Mouse (Mus musculus): ENCODE measurements around the gene Gclm. TPM values are rescaled to one million over a fixed set of nuclear protein-coding genes. Genes with fewer than 3 reads are reported as not detected.

Gene Gclm
- polyA plus RNA-seq (2015; fragmentation: Nextera tagmentation; extraction: Ambion mirVana): 148 and 155 TPM in 2 replicates

DNA sequence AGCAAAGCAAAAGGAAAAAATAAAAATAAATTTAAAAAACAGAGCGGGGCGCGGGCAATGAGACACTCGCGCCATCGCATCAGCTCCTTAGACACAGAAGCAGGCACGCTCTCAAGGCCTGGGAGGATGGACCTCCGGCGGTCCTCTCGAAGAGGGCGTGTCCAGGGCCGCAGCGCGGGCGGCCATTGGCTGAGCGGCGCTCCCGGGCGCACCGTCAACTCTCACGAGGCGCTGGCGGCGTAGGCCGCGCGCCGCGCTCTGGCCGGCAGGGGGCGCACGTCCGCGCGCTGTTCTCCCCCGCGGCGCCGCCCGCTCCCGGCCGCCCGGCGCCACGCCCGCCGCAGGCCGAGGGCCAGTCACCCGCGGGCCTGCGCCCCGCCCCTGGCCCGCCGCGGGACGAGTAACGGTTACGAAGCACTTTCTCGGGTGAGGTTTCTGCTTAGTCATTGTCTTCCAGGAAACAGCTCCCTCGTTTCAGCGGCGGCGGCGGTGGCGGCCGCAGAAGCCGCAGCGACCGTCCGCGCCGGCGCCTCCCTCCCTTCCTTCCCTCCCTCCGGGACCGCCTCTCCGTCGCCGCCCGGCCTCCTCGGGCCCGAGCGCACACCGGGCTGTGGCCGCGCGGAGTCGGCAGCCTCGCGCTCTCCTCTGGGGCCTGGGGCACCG, at the start of gene Gclm:
Gclm (plus strand) TSS at position 343 of the 663 bp plus-strand sequence.
- Histone ChIP-seq H3K9me3 (ENCODE audit: control insufficient read depth, low read length) (no peaks in the 10 kb centered on the region), H3K4me1 (replicated peaks; ENCODE audit: control insufficient read depth, insufficient read depth) (peaks cover 2% of the 10 kb centered on the region; the same call in 1 of the 2 replicates), H3K27ac (replicated peaks) (peak within 1 kb of the TSS; percentile 96), H3K27me3 (ENCODE audit: control insufficient read depth, insufficient read depth, low read length) (no peaks in the 10 kb centered on the region), H3K4me2 (replicated peaks; ENCODE audit: low read depth) (peak within 1 kb of the TSS; percentile 78), H3K4me3 (ENCODE audit: low read depth, low read length) (peak within 1 kb of the TSS; percentile 90), H3K9ac (ENCODE audit: low read length) (peak within 1 kb of the TSS; percentile 91), H3K36me3 (ENCODE audit: control insufficient read depth, insufficient read depth, low read length) (no peaks in the 10 kb centered on the region)
- peak; percentile 93 for DNase-seq (ENCODE audit: low spot score)
- TF ChIP-seq CTCF (IDR thresholded peaks at IDR 0.05; ENCODE audit: low read depth): peak; percentile 58
- no peak for TF ChIP-seq EP300 (optimal IDR thresholded peaks at IDR 0.05)
- ATAC-seq (ENCODE audit: low FRiP score, low TSS enrichment): peak; percentile 96
- WGBS: under 1% methylated on average over 57 of the region's 90 CpGs

DNA sequence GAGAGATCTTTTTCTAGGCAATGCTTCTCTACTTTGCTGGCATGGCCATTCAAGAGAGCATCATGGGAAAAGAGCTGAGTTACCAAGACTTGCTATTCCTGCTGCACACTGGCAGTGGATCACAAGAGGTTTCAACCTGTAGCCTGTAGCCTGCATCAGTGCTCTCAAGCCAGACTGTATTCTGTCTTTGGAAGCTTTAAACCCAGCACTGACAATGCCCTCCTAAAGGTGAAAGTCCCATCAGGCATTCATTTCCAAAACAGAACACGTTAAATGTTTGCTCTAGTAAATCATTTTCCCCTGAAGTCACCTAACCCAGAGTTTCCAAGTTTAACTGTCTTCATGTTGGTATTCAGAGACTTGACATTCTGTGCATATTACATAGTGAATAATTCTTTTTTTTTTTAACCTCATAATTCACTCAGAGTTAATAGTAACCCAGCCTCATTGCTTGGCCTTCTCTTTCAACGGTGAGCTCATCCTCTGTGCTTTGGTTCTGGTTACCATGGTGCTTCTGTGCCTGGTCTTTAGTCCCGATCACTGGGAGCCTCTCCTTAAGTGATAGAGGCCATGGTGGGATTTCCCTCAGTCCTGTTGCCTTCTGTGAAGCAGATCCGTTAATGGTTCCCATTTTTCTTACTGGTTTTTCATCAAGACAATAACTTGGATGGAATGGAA, 48.6 kb upstream of the Gclm start:
- no peak overlapping the region for H3K4me2 ChIP-seq (replicated peaks; ENCODE audit: low read depth)
- TF ChIP-seq CTCF (IDR thresholded peaks at IDR 0.05; ENCODE audit: low read depth) (no peak), EP300 (optimal IDR thresholded peaks at IDR 0.05) (no peak)
- no peak overlapping the region for H3K27ac ChIP-seq (replicated peaks)
- no peaks in the 10 kb centered on the region for H3K9me3 ChIP-seq (ENCODE audit: control insufficient read depth, low read length)
- 57% methylated on average over 4 of the region's 4 CpGs for WGBS
- no peak overlapping the region for H3K4me3 ChIP-seq (ENCODE audit: low read depth, low read length)
- H3K4me1 ChIP-seq (replicated peaks; ENCODE audit: control insufficient read depth, insufficient read depth): no peaks in the 10 kb centered on the region; the same call in 1 of the 2 replicates
- no peaks in the 10 kb centered on the region for H3K36me3 ChIP-seq (ENCODE audit: control insufficient read depth, insufficient read depth, low read length)
- no peak overlapping the region for H3K9ac ChIP-seq (ENCODE audit: low read length)
- DNase-seq (ENCODE audit: low spot score): no peak
- no peak for ATAC-seq (ENCODE audit: low FRiP score, low TSS enrichment)
- no peaks in the 10 kb centered on the region for H3K27me3 ChIP-seq (ENCODE audit: control insufficient read depth, insufficient read depth, low read length)

DNA sequence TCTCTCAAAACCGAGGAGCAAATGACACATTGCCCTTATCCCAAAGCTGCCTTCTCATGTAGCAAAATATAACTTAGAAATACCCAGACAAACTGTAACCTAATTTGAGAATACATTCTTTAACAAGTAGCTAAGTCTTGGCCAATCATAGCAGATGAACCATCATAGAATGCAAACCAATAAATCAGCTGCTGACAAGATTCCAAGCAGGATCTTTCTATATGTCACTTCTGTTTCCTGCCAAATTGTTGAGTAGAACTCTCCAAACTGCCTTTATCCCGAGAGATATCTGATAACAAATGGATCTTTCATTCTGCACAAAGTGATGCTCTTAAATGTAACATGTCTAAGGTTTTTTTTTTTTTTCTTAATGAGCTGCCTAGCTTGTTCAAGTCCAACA, 46.8 kb upstream of the Gclm start:
- Histone ChIP-seq H3K27ac (replicated peaks) (peak overlapping the region; percentile 71; the same call in 1 of the 2 replicates), H3K9ac (ENCODE audit: low read length) (no peak overlapping the region), H3K36me3 (ENCODE audit: control insufficient read depth, insufficient read depth, low read length) (no peaks in the 10 kb centered on the region), H3K9me3 (ENCODE audit: control insufficient read depth, low read length) (no peaks in the 10 kb centered on the region), H3K27me3 (ENCODE audit: control insufficient read depth, insufficient read depth, low read length) (no peaks in the 10 kb centered on the region), H3K4me3 (ENCODE audit: low read depth, low read length) (no peak overlapping the region), H3K4me1 (replicated peaks; ENCODE audit: control insufficient read depth, insufficient read depth) (no peaks in the 10 kb centered on the region; the same call in 1 of the 2 replicates), H3K4me2 (replicated peaks; ENCODE audit: low read depth) (no peak overlapping the region)
- WGBS: 43% methylated on average over 2 of the region's 2 CpGs
- no peak for TF ChIP-seq CTCF (IDR thresholded peaks at IDR 0.05; ENCODE audit: low read depth)
- TF ChIP-seq EP300 (optimal IDR thresholded peaks at IDR 0.05): no peak
- ATAC-seq (ENCODE audit: low FRiP score, low TSS enrichment): no peak
- no peak for DNase-seq (ENCODE audit: low spot score)

DNA sequence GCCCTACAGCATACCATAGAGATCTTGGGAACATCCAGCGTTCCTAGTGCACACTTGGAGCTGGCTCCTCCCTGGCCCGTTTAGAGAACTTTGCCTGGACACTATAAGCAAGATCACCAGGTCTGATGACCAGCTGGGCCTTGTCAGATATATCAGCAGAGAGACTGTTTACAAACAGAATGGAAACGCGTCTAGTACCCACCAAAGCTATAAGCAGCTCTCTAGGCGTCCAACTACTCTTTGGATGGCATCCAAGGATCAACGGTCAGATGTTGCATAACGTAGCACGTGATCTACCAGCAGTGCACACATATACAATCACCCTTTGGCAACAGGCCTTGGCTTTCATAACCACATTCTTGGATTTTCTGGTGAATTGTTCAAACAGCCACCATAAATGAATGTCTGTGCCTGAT, 46.4 kb upstream of the Gclm start:
- H3K4me2 ChIP-seq (replicated peaks; ENCODE audit: low read depth): no peak overlapping the region
- no peaks in the 10 kb centered on the region for H3K27me3 ChIP-seq (ENCODE audit: control insufficient read depth, insufficient read depth, low read length)
- H3K9ac ChIP-seq (ENCODE audit: low read length): no peak overlapping the region
- DNase-seq (ENCODE audit: low spot score) (peak; percentile 82), ATAC-seq (ENCODE audit: low FRiP score, low TSS enrichment) (peak; percentile 94)
- H3K27ac ChIP-seq (replicated peaks): peak overlapping the region; percentile 71; the same call in 1 of the 2 replicates
- H3K36me3 ChIP-seq (ENCODE audit: control insufficient read depth, insufficient read depth, low read length): no peaks in the 10 kb centered on the region
- no peak for TF ChIP-seq EP300 (optimal IDR thresholded peaks at IDR 0.05)
- TF ChIP-seq CTCF (IDR thresholded peaks at IDR 0.05; ENCODE audit: low read depth): no peak
- no peak overlapping the region for H3K4me3 ChIP-seq (ENCODE audit: low read depth, low read length)
- WGBS: 14% methylated on average over 8 of the region's 8 CpGs
- no peaks in the 10 kb centered on the region; the same call in 1 of the 2 replicates for H3K4me1 ChIP-seq (replicated peaks; ENCODE audit: control insufficient read depth, insufficient read depth)
- H3K9me3 ChIP-seq (ENCODE audit: control insufficient read depth, low read length): no peaks in the 10 kb centered on the region

DNA sequence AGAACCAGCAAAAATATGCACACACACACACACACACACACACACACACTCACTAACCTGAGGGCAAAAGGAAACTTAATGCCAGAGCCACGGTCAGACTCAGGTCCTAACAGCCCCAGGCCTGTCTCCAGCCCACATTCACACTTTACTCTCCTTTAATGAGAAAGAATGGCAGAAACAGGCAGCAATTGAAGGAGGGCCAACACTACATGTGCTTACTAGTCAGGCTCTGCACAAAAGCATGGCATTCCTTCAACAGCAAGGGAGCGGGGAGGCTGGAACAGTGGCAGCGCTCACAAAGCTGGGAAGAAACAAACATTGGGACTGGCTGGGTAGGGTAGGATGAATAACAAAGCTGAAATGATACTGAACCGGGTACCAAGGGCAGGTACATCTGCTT, 45.8 kb upstream of the Gclm start:
- ATAC-seq (ENCODE audit: low FRiP score, low TSS enrichment) (no peak), DNase-seq (ENCODE audit: low spot score) (no peak)
- Histone ChIP-seq H3K27me3 (ENCODE audit: control insufficient read depth, insufficient read depth, low read length) (no peaks in the 10 kb centered on the region), H3K9me3 (ENCODE audit: control insufficient read depth, low read length) (no peaks in the 10 kb centered on the region), H3K36me3 (ENCODE audit: control insufficient read depth, insufficient read depth, low read length) (no peaks in the 10 kb centered on the region), H3K9ac (ENCODE audit: low read length) (no peak overlapping the region), H3K4me3 (ENCODE audit: low read depth, low read length) (no peak overlapping the region), H3K4me1 (replicated peaks; ENCODE audit: control insufficient read depth, insufficient read depth) (no peaks in the 10 kb centered on the region; the same call in 1 of the 2 replicates), H3K27ac (replicated peaks) (no peak overlapping the region; the same call in 1 of the 2 replicates), H3K4me2 (replicated peaks; ENCODE audit: low read depth) (no peak overlapping the region)
- no peak for TF ChIP-seq CTCF (IDR thresholded peaks at IDR 0.05; ENCODE audit: low read depth)
- no peak for TF ChIP-seq EP300 (optimal IDR thresholded peaks at IDR 0.05)
- 71% methylated on average over 4 of the region's 4 CpGs for WGBS

DNA sequence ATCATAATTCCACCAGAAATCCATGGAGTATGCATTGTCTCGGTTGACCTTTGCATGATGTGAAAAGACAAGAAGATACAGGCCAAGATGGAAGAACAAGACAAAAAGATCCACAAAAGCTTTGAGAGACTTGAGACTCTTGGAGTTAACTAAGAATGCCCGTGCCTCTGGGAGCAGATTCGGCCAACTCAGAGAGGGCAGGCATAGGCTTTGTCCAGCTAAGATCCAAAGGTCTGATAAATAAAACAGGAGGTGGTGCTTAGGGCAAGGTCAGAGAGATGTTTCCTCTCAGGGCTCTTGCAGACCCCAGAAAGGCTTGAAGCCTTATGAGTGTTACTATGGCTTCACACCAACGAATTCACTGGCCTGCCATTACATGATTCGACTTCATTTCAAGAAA, 45.3 kb upstream of the Gclm start:
- Histone ChIP-seq H3K9ac (ENCODE audit: low read length) (no peak overlapping the region), H3K4me1 (replicated peaks; ENCODE audit: control insufficient read depth, insufficient read depth) (no peaks in the 10 kb centered on the region; the same call in 1 of the 2 replicates), H3K36me3 (ENCODE audit: control insufficient read depth, insufficient read depth, low read length) (no peaks in the 10 kb centered on the region), H3K4me2 (replicated peaks; ENCODE audit: low read depth) (no peak overlapping the region), H3K27me3 (ENCODE audit: control insufficient read depth, insufficient read depth, low read length) (no peaks in the 10 kb centered on the region), H3K4me3 (ENCODE audit: low read depth, low read length) (no peak overlapping the region), H3K27ac (replicated peaks) (no peak overlapping the region; the same call in 1 of the 2 replicates), H3K9me3 (ENCODE audit: control insufficient read depth, low read length) (no peaks in the 10 kb centered on the region)
- WGBS: 78% methylated on average over 5 of the region's 5 CpGs
- TF ChIP-seq CTCF (IDR thresholded peaks at IDR 0.05; ENCODE audit: low read depth): no peak
- no peak for TF ChIP-seq EP300 (optimal IDR thresholded peaks at IDR 0.05)
- no peak for DNase-seq (ENCODE audit: low spot score)
- no peak for ATAC-seq (ENCODE audit: low FRiP score, low TSS enrichment)

Data from stomach, postnatal 0 days (tissue).